Mouse (Mus musculus) E14TG2a.4 (cell line): ENCODE data around the gene Fcgr4.
"Not testable (repeated sequence)": the region's sequence is repeated elsewhere in the genome, so short reads cannot be mapped to it uniquely, and the experiment has no call there.

Source experiments
- CTCF ChIP-seq: conservative IDR thresholded peaks from 2 replicates; pipeline ENCODE4 v1.5.1; 2014; ENCODE audit warnings: low read length
- NANOG ChIP-seq: IDR thresholded peaks from 2 replicates; pipeline ENCODE4 v1.6.1; 2014; ENCODE audit warnings: borderline replicate concordance, low read length, mixed read lengths
- POU5F1 ChIP-seq: IDR thresholded peaks from 2 replicates; pipeline ENCODE4 v1.6.1; 2014; ENCODE audit warnings: low read length, borderline replicate concordance

GRCm38 (mm10) chr1:171072217-171072616 is 53.5 kb downstream of the Fcgr4 start:
- TF ChIP-seq CTCF, POU5F1, NANOG: not testable (repeated sequence)
